Mouse (Mus musculus) lung, adult 2 months (tissue): Measurements from ENCODE around the gene Dchs1.

Experiments used
- CTCF ChIP-seq: fragments of 200-500 bp; IDR thresholded peaks from 2 replicates; pipeline ENCODE4 v1.5.1; 2011; ENCODE audit warnings: mild to moderate bottlenecking, low read length, control low read depth; ENCODE audit not compliant: insufficient read depth
- POLR2A ChIP-seq: fragments of 200-500 bp; IDR thresholded peaks from 2 replicates; pipeline ENCODE4 v1.6.1; 2011; ENCODE audit warnings: low read depth, mild to moderate bottlenecking, control low read depth, low read length, borderline replicate concordance; ENCODE audit errors: extremely low read depth

- TF ChIP-seq POLR2A (no peak), CTCF (peak; percentile 55)
Measured at GRCm38 (mm10) chr7:105726144-105726979, 61.1 kb downstream of the Dchs1 start.
